Mouse (Mus musculus) left cerebral cortex, postnatal 36 days (tissue): ENCODE measurements around the gene P2rx5. TPM values are rescaled to one million over a fixed set of nuclear protein-coding genes. Genes with fewer than 3 reads are reported as not detected.
A peak's percentile ranks its signal among the peaks of the same experiment; 100 is the strongest.

Experiments
- DNase-seq, 2 experiments: peaks; one replicate each; pipeline ENCODE4 v3.0.0; 2021 to 2022; ENCODE audit warnings: low spot score in 2 of 2, mixed read lengths in 1 of 2
- intact Hi-C: fragments of 180-260 bp; cut with DNase I; formaldehyde crosslinking; loops from one replicate; pipeline ENCODE4 v1.15.1; 2025
- total RNA-seq, 2 experiments: library from RNA; stranded (reverse); gene quantifications; 2 replicates each; pipeline ENCODE4 v1.2.3; 2021

Gene P2rx5
- total RNA-seq, result under 1 TPM; 0.54 to 0.72 TPM

- DNase-seq, result peak; percentile 15 to 18
- intact Hi-C loops, result no loop called here
Observed at GRCm38 (mm10) chr11:73159957-73160810, at the start of gene P2rx5. P2rx5 (plus strand) TSS chr11:73160421.

DNA sequence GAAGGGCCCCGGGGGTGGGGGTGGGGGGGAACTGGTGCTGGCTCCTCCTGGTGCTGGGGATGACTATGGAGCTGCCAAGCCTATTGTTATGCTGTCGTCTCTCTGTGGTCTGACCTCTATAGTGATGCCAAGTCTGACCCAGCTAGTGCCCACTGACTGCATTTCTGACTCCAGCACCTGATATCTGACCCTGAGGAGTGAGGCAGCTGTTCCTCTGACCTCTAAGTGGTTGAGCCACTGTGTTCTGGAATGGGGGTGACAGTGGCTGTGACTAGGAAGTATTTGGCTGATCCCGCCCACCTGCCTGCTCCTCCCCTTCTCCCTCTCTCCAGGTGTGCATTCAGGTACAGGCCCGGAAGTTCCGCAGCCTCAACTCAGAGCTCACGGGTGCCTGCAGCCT, 48.8 kb upstream of the P2rx5 start:
- DNase-seq, result no peak
- intact Hi-C loops, result no loop called here

- no peak for DNase-seq
- intact Hi-C loops, result no loop called here
Observed at GRCm38 (mm10) chr11:73126495-73126894, 33.7 kb upstream of the P2rx5 start.

GRCm38 (mm10) chr11:73131020-73131419, 29.2 kb upstream of the P2rx5 start:
- intact Hi-C loops, result no loop called here
- DNase-seq, result peak in 1 of 2 experiments; percentile 23

- no peak for DNase-seq
- intact Hi-C loops, result no loop called here
Observed at GRCm38 (mm10) chr11:73132999-73133398, 27.2 kb upstream of the P2rx5 start.

GRCm38 (mm10) chr11:73134222-73134621, 26.0 kb upstream of the P2rx5 start:
- intact Hi-C loops, result no loop called here
- no peak for DNase-seq

- intact Hi-C loops, result no loop called here
- DNase-seq, result no peak
Observed at GRCm38 (mm10) chr11:73136587-73136986, 23.6 kb upstream of the P2rx5 start.

GRCm38 (mm10) chr11:73137116-73137515, 23.1 kb upstream of the P2rx5 start:
- intact Hi-C loops, result no loop called here

DNA sequence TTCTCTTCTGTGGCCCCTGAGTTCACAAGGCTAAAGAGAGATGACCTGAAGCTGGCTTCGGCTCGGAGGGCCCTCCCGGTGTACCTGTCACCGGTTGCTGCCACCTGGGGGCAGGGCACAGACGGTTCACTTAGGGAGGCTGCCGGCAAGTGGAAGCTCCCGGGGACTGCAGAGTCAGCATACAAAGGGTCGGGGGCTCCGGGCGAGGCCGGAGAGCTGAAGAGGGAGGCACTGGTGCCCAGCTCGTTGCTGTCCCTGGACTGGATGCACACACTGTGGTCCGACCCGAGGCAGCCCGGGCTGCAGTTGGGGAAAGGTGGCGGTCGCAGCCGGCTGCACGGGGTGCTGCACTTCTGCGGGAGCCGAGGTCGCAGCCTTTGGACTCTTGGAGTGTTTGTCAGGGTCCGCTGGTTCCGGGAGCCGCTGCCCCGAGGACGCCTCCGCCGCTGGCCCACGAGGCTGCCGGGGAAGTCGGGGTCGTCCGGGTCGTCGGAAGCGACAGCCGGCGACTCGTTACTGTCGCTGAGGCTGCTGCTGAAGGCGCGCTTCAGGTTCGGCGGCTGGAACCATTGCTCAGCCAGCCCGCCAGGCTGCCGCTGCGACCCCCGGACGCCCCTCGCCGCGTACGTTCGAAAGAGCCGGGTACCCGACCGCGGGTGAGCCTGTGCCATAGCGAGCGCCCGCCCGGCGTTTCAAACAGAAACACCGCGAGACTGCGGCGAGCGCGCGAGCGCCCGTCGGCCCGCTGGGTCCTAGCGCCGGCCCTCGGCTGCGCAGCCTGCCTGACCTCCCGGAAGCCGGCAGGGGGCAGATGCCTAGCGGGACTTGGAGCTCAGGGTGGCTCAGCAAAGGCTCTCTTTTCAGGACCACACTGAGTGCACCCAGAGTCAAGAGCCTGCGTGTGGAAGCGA, 22.4 kb upstream of the P2rx5 start, which contains the start of gene Haspin:
TSS of gene Haspin (minus strand) at position 704 of the 911 bp plus-strand sequence.
- peak; percentile 85 to 88 for DNase-seq
- intact Hi-C loops, result loop anchor here (2.0 kb wide), 1 partner anchor 1235 kb away; no protein-coding TSS in a partner anchor

More at GRCm38 (mm10) chr11:73137116-73137515, 23.1 kb upstream of the P2rx5 start:
- DNase-seq, result no peak

- intact Hi-C loops, result no loop called here
- no peak for DNase-seq
Observed at GRCm38 (mm10) chr11:73144261-73144681, 15.9 kb upstream of the P2rx5 start.

DNA sequence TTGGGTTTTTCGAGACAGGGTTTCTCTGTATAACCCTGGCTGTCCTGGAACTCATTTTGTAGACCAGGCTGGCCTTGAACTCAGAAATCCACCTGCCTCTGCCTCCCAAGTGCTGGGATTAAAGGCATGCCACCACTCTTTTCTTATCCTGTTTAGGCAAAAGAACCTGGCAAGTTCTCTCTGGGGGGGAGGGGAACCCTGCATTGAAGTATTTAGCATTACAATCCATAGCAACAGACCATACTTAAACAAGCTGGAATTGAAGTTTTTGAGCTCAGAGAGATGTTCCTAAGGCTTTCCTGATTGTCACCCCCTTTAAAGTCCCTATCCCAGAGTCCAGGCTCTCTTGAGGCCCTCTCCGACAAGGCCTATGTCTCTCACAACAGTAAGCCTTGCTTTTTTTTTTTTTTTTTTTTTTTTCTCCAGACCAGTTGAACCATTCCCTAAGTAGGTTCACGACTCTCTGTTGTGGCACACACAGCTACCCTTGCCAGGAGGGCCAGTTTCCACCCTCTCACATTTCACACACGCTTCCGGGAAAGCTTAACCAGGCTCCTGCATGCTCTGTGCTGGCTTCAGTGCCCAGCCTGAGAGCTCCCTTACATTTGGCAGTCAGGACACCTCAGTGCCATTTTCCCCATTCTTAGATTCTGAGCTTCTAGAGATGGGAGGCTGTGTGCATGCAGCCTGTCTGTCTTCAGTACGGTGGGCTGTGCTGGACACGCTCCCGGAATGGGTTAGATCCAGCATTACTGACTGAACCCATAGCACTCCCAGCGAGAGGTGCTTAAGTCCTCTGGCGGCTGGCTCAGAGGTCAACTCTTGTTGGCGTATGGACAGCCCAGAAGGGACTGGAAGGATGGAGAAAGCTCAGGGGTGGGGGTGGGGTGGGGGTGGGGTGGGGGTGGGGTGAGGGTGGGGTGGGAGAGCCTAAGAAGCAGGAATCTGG, 13.9 kb upstream of the P2rx5 start:
- DNase-seq, result no peak
- intact Hi-C loops, result no loop called here

- intact Hi-C loops, result no loop called here
- DNase-seq, result no peak
Observed at GRCm38 (mm10) chr11:73146975-73147365, 13.3 kb upstream of the P2rx5 start.

- intact Hi-C loops, result no loop called here
- no peak for DNase-seq
Observed at GRCm38 (mm10) chr11:73148209-73148608, 12.0 kb upstream of the P2rx5 start.

GRCm38 (mm10) chr11:73155071-73155470, 5.2 kb upstream of the P2rx5 start:
- intact Hi-C loops, result no loop called here
- no peak for DNase-seq

GRCm38 (mm10) chr11:73160811-73161200, 585 bp downstream of the P2rx5 start:
- intact Hi-C loops, result no loop called here
- DNase-seq, result no peak

GRCm38 (mm10) chr11:73161616-73162015, 1.4 kb downstream of the P2rx5 start:
- DNase-seq, result no peak
- intact Hi-C loops, result no loop called here

DNA sequence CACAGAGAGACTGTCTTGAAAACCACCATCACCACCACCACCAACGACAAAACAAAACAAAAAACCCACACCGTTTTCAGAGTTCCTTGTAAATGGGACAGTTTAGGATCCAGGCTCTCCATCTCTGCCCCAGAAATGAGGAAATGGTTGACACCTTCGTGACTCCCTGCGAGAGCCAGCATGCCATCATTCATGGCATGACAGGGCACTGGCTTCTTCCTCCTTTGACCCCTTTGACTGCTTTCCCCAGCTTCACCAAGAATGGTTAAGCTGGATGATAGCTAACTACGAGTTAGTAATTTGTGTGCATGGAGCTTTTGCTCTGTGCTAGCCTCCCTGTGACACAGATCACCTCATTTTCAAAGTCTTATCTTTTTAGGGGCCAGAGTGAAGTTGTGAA, 2.1 kb downstream of the P2rx5 start:
- no peak for DNase-seq
- intact Hi-C loops, result no loop called here

DNA sequence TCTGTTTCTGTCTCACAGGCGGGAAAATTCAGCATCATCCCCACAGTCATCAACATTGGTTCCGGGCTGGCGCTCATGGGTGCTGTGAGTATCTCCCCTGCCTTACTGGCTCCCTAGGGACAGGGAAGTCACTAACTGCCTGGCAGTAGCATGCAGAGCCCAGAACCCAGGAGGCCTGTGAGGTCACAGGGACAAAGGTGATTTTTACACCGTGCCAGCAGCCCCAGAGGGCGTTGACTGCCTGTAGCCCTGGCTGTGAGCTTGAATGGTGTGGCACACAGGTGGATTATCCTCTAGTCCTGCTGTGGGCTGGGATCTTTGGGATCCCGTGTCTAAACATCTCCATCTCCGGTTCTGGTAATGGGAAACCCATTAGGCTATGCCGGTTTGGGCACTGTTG, 7.8 kb downstream of the P2rx5 start:
- intact Hi-C loops, result no loop called here
- DNase-seq, result no peak

- DNase-seq, result no peak
- intact Hi-C loops, result no loop called here
Observed at GRCm38 (mm10) chr11:73168576-73168975, 8.4 kb downstream of the P2rx5 start.
